Mouse (Mus musculus) right cerebral cortex, postnatal 14 days (tissue): ENCODE results near the gene Rnf144a.
"Not testable (repeated sequence)": the region's sequence is repeated elsewhere in the genome, so short reads cannot be mapped to it uniquely, and the experiment has no call there.

Source experiments
- DNase-seq: peaks from one replicate; pipeline ENCODE4 v3.0.0; 2022

The Rnf144a gene

GRCm38 (mm10) chr12:26311548-26311947, 103.5 kb downstream of the Rnf144a start:
- peak; percentile 52 for DNase-seq

GRCm38 (mm10) chr12:26310247-26310646, 104.8 kb downstream of the Rnf144a start:
- DNase-seq, result no peak

GRCm38 (mm10) chr12:26302886-26303285, 112.2 kb downstream of the Rnf144a start:
- DNase-seq, result no peak

GRCm38 (mm10) chr12:26299515-26300090, 115.5 kb downstream of the Rnf144a start:
- DNase-seq, result no peak

GRCm38 (mm10) chr12:26295995-26296394, 119.1 kb downstream of the Rnf144a start:
- DNase-seq, result not testable (repeated sequence)

GRCm38 (mm10) chr12:26289200-26289599, 125.9 kb downstream of the Rnf144a start:
- DNase-seq, result no peak

- DNase-seq, result no peak
Observed at GRCm38 (mm10) chr12:26288347-26288746, 126.7 kb downstream of the Rnf144a start.

- no peak for DNase-seq
Observed at GRCm38 (mm10) chr12:26285939-26286338, 129.1 kb downstream of the Rnf144a start.

GRCm38 (mm10) chr12:26285460-26285859, 129.6 kb downstream of the Rnf144a start:
- DNase-seq, result no peak

- no peak for DNase-seq
Observed at GRCm38 (mm10) chr12:26280719-26281480, 134.2 kb downstream of the Rnf144a start.

- peak; percentile 78 for DNase-seq
Observed at GRCm38 (mm10) chr12:26277002-26277669, 137.9 kb downstream of the Rnf144a start.

GRCm38 (mm10) chr12:26276556-26276955, 138.5 kb downstream of the Rnf144a start:
- DNase-seq, result no peak
